Mouse (Mus musculus): ENCODE measurements around the gene Mlc1. TPM values are rescaled to one million over a fixed set of nuclear protein-coding genes. Genes with fewer than 3 reads are reported as not detected.

Mlc1 gene
- 14.4 TPM for polyA plus RNA-seq (2014; fragmentation: Illumina TruSeq; extraction: RNeasy Lipid Tissue Mini Kit (QIAGEN cat#74804); ENCODE audit: low read depth, low replicate concordance)

DNA sequence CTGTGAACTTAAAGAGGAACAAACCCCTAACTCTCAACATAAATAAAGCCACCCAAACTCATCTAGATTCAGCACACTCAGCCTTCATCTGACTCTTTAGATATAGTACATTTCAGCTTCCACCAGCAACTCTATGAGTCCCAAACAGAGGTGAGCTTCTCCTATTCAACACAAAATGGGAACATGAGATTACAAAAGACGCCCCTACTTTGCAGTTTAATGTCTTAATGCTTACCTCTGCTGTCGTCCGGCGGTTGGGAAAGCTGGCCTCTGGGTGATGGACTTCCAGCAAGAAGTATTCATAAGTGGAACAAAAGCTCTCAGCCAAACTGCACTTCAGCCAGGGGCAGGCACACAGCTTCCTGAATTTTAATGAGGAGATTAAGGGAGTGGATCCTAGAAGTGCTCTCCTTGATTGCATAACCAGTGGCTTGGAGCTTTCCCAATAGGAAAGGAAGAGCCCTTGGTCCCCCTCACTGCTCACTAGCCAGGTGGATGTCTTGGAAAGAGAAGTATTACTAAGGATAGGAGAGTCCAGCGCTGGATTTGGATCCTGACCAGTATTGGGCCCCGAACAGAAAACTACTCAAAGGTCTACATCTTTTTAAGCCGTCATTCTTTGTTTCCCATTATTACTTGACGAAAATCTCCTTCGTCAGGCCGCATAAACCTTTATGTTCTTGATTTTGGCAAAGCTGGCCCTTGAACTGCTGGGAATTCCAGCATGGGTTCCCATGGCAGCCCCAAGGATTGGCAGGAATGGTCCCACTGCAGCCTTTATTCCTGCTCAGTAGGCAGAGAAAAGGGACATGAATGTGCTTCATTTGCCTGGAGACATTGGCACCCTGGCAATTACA lies at the start of gene Mlc1:
Gene Mlc1, minus strand, starts transcription at position 727 of the 857 bp plus-strand sequence.

DNA sequence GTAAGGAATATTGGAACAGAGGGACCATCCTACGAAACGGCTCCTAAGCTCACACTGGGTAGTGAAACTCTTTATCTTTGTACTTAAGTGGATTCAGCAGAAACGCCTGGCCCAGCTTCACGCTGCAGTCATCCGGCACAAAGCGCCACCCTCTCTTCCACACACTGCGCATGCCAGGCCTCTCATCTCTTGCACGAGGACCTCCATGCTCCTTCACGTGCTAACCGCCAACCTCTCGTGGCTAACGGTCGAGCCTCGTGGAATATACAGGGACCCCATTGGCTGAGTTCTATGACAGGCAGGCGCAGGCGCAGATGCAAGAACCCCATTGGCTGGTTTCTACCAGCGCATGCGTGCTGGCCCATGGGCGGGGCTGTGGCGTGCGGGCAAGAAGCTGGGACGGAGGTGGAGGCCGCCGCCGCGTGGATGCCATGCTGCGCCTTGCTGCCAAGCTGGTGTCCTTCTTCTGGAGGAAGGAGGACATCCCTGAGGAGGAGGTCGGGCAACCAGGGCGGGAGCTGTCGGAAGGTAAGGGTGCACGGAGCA lies 3.8 kb upstream of the Mlc1 start, which contains the start of gene Mov10l1:
Gene Mov10l1, plus strand, starts transcription at position 376 of the 546 bp plus-strand sequence.

DNA sequence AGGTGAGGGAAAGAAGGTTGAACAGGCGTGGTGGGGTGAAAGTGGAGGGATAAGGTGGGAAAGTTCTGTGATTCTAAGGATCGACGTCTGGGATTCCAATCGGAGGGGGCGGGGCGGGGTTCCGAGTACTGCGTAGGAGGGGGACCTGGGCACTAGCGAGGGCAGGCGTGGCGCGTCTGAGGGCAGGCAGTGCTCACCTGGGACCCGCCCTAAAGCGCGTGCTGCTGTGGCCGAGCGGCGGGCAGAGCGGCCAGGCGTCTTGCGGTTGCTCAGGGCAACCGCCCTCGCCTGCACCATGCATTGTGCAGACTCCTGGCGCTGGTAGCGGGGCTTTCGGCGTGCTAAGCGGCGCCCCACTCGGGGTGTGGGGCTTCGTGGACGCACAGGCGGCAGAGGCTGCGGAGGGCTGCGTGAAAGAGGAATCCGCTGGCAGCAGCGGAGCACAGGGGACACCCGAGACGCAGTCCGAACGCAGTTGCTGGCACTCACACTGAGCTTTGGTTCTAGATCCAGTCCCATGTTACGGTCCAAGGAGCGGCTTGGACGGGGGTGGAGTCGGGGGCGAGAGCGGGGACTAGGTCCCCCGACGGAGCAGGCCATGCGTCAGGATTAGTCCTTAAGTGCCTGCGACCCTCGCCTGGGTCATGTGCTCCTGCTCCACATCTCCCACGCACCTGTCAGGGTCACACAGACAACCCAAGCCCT lies 24.3 kb downstream of the Mlc1 start, which contains the start of gene Ttll8:
Gene Ttll8, minus strand, starts transcription at position 51 of the 705 bp plus-strand sequence.

Other genes starting within 250 kb of the Mlc1 start
- gene Brd1, start 244.8 kb downstream of the Mlc1 start, polyA plus RNA-seq (2014; fragmentation: Illumina TruSeq; extraction: RNeasy Lipid Tissue Mini Kit (QIAGEN cat#74804); ENCODE audit: low read depth, low replicate concordance) = 16.4 TPM
- 27.3 TPM for gene Zbed4, start 227.3 kb downstream of the Mlc1 start, polyA plus RNA-seq (2014; fragmentation: Illumina TruSeq; extraction: RNeasy Lipid Tissue Mini Kit (QIAGEN cat#74804); ENCODE audit: low read depth, low replicate concordance)
- 6.8 TPM for gene Alg12, start 159.7 kb downstream of the Mlc1 start, polyA plus RNA-seq (2014; fragmentation: Illumina TruSeq; extraction: RNeasy Lipid Tissue Mini Kit (QIAGEN cat#74804); ENCODE audit: low read depth, low replicate concordance)
- gene Creld2, start 159.4 kb downstream of the Mlc1 start, polyA plus RNA-seq (2014; fragmentation: Illumina TruSeq; extraction: RNeasy Lipid Tissue Mini Kit (QIAGEN cat#74804); ENCODE audit: low read depth, low replicate concordance) = 63.9 TPM
- gene Pim3, start 116.8 kb downstream of the Mlc1 start, polyA plus RNA-seq (2014; fragmentation: Illumina TruSeq; extraction: RNeasy Lipid Tissue Mini Kit (QIAGEN cat#74804); ENCODE audit: low read depth, low replicate concordance) = 0.80 TPM
- 91.5 TPM for gene Ttll8, start 24.6 kb downstream of the Mlc1 start, polyA plus RNA-seq (2014; fragmentation: Illumina TruSeq; extraction: RNeasy Lipid Tissue Mini Kit (QIAGEN cat#74804); ENCODE audit: low read depth, low replicate concordance)
- 50.2 TPM for gene Mov10l1, start 3.9 kb upstream of the Mlc1 start, polyA plus RNA-seq (2014; fragmentation: Illumina TruSeq; extraction: RNeasy Lipid Tissue Mini Kit (QIAGEN cat#74804); ENCODE audit: low read depth, low replicate concordance)
- not detected for gene Panx2, start 80.7 kb upstream of the Mlc1 start, polyA plus RNA-seq (2014; fragmentation: Illumina TruSeq; extraction: RNeasy Lipid Tissue Mini Kit (QIAGEN cat#74804); ENCODE audit: low read depth, low replicate concordance)
- 0.84 TPM for gene Trabd, start 96.1 kb upstream of the Mlc1 start, polyA plus RNA-seq (2014; fragmentation: Illumina TruSeq; extraction: RNeasy Lipid Tissue Mini Kit (QIAGEN cat#74804); ENCODE audit: low read depth, low replicate concordance)
- gene Selenoo, start 110.1 kb upstream of the Mlc1 start, polyA plus RNA-seq (2014; fragmentation: Illumina TruSeq; extraction: RNeasy Lipid Tissue Mini Kit (QIAGEN cat#74804); ENCODE audit: low read depth, low replicate concordance) = 1.8 TPM
- gene Tubgcp6, start 144.1 kb upstream of the Mlc1 start, polyA plus RNA-seq (2014; fragmentation: Illumina TruSeq; extraction: RNeasy Lipid Tissue Mini Kit (QIAGEN cat#74804); ENCODE audit: low read depth, low replicate concordance) = 1.2 TPM
- not detected for gene Hdac10, start 149.7 kb upstream of the Mlc1 start, polyA plus RNA-seq (2014; fragmentation: Illumina TruSeq; extraction: RNeasy Lipid Tissue Mini Kit (QIAGEN cat#74804); ENCODE audit: low read depth, low replicate concordance)
- 0.18 TPM for gene Mapk12, start 161.7 kb upstream of the Mlc1 start, polyA plus RNA-seq (2014; fragmentation: Illumina TruSeq; extraction: RNeasy Lipid Tissue Mini Kit (QIAGEN cat#74804); ENCODE audit: low read depth, low replicate concordance)
- 0.31 TPM for gene Mapk11, start 170.6 kb upstream of the Mlc1 start, polyA plus RNA-seq (2014; fragmentation: Illumina TruSeq; extraction: RNeasy Lipid Tissue Mini Kit (QIAGEN cat#74804); ENCODE audit: low read depth, low replicate concordance)
- gene Plxnb2, start 201.8 kb upstream of the Mlc1 start, polyA plus RNA-seq (2014; fragmentation: Illumina TruSeq; extraction: RNeasy Lipid Tissue Mini Kit (QIAGEN cat#74804); ENCODE audit: low read depth, low replicate concordance) = 4.6 TPM
- gene Dennd6b, start 217.5 kb upstream of the Mlc1 start, polyA plus RNA-seq (2014; fragmentation: Illumina TruSeq; extraction: RNeasy Lipid Tissue Mini Kit (QIAGEN cat#74804); ENCODE audit: low read depth, low replicate concordance) = 1.0 TPM
- 16.1 TPM for gene Ppp6r2, start 232.5 kb upstream of the Mlc1 start, polyA plus RNA-seq (2014; fragmentation: Illumina TruSeq; extraction: RNeasy Lipid Tissue Mini Kit (QIAGEN cat#74804); ENCODE audit: low read depth, low replicate concordance)

All from testis, adult 10 weeks (tissue).